Mouse (Mus musculus): ENCODE data around the gene Dhrs11.

The Dhrs11 gene

DNA sequence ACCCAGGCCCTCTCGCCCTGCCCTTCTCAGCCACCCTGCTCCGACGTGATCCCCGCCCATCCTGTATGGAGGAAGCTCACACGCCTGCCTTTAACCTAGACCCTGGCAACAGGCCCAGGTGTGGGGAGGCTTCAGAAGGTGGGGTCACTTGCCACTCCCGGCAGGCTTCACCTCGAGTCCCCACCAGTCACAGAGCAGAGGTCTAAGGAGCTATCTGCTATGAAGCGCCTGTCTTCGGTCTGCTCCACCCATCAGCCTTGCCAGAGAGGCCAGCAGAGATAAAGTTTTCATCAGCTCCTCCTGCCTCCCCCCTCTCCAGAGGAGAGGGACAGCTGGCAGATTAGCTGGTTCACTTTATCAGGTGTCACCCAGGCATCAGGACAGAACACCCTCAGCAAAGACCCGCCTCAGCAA lies 5.3 kb downstream of the Dhrs11 start:
- no peak for DNase-seq (ENCODE audit: low spot score in 2 of 2)

DNA sequence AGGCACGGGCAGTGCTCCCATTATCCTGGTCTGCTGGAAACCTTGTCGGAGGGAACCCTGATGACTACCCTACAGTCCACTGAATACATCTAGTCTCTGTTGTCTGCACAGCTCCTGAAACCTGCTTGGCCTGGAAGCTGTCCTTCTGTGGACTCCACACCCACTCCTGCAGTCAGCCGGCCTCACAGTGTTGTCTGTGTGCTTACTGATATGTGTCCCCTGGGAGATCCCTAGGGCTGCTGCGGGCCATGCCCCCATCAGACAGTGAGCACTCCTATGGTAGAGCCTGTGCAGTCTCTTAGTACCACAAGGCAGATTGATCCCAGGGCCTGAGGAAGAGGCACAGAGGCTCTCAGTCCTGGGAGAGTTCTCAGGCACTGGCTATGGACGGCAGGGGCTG lies 6.3 kb downstream of the Dhrs11 start:
- DNase-seq (ENCODE audit: low spot score in 2 of 2): no peak

DNA sequence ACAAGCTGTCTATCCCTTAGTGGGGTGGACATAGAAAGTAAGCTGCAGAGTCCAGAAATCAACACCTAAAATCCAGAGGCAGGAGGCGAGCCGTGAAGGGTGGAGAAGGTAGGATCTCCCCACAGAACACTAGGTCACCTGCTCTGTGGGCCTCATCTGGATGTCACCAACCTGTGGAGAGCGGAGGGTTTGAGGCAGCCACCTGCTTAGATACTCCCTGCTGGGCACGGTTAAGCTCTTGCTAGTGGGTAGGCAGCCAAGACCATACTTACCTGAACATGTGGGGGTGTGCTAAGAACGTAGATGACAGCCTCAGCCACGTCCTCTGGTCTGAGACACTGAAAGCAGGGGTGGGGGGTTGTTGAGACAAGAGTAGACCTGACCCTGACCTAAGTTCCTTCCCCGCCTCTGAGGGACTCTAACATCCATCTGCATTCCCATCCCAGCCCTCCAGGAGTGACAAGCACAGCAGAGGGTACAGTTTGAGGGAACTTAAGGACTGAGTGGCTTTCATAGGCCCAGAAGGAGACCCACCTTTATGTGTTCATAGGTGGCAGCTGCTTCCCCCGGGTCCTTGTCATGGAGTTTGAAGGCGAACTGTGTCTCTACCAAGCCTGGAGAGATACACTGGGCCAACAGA lies 7.5 kb downstream of the Dhrs11 start:
- no peak for DNase-seq (ENCODE audit: low spot score in 2 of 2)

DNA sequence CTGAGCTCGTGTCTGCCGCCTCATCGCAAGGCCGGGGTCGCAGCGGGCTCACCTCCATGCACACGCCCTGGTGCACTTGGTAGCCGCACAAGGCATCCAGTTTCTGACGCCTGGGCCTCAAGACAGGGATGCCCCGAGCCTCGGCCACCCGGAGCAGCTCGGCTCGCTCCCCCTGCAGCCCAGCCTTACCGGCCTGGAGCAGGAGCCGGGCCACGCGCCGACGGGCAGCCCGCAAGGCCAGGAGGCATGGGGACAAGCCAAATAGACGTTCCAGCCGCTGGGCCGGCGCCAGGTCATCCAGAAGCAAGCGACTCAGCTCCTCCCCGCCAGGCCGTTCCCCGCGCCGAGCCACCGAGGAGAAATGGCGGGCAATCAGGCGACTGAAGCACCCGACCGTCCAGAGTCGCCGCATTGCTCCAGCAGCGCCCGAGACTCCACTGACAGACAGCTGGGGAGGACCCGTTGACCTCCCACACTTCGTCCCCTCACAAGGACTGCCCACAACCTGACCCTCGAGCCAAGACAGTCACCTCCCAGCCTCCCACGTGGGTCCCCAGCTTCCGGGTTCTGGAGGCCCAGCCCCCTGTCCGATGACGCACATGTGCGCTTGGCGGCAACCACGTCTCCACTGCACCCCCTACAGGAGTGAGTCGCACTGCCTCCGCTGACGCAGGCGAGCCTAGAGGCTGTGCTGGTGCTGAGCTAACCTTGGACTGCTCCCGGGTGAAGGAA lies 9.7 kb downstream of the Dhrs11 start, which contains the start of gene Mrm1:
TSS of gene Mrm1 (minus strand) at position 555 of the 732 bp plus-strand sequence.
- DNase-seq (ENCODE audit: low spot score in 2 of 2): peak; percentile 92 to 94

DNA sequence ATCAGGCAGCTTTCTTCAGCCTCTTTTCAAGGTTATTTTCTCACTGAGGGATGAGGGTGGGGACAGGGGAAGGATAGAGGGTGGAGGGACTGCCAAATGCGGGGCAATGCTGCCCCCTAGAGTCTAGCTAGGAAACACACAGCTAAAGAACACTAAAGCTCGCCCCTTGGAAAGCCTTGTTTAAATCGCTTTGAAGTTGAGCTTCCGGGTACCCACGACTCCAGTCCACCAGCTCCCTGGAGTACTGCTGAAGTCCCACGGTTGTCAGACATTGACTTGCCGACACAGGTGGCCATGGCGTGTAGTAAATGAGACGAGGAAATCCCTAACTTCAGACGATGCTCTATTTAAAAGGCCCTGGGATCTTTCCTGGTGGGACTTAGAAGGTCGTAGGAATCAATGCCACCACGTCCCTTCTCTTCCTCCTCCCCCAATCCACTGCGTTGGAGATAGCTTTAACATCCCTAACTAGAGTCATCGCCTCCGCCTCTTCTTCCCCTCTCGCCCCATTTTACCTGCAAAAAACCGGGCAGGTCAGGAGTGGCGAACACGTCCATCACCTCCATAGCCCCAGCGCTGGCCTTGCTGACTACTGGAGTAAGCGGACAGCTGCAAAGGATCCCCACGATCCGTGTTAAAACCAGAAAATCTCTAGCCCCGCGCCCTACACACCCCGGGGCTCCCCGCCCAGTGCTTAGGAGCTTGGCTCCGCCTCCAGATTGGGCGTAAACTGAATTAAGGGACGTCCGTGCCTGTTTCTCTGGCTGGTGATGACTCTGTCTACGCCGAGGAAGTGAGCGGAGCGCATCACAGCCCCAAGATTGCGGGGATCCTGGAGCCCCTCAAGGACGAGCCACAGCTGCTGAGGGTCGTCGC lies 10.5 kb downstream of the Dhrs11 start:
- peak; percentile 79 to 82 for DNase-seq (ENCODE audit: low spot score in 2 of 2)

DNA sequence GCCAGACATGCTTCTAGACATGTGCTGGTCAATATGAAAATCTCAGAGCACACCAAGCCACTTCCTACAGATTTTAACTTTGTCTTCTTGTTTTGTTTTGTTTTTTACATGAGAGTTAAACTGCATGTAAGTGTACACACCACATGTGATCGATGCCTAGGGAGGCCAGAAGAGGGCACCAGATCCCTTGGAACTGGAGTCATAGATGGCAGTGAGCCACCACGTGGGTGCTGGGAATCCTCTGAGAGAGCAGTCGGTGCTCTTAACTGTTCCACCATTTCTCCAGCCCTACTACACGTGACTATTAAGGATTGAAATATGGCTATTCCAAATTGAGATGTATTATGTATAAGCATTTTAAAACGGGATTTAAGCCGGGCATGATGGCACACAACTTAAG lies 11.4 kb downstream of the Dhrs11 start:
- DNase-seq (ENCODE audit: low spot score in 2 of 2): no peak

DNA sequence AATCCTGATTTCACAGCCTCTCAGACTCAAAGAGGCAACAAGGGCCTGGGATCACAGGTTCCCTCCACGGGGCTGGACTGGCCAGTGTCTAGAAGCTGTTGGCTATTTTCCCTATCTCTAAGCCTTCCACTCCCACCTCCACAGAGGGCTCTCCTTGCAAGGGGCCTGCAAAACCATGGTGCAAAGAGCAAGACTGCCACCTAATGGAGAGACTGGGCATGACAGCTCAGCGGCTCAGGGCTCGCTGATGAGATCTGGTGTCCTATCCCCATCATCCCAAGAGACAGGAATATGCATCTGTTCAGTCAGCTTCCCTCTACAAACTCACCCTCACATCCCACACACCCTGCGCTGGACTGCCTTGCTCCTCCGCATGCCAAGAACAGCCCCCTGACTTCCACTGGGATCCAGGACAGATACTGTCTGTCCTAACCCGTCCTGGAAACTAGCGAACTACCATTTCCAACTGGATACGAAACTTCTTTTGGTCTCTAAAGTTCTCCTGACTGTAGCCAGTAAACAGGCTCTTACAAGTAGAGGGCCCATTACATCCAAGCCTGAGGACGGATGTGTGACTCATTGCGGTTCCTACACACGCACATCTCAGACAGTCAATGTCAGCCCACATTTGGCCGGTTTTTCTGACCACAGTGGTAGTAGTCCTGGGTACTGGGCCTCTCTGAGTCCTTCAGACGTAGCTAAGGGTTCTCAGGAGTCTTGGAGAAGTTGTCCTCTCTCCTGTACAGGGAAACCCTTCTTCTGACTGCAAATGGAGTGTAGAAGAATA lies 14.9 kb downstream of the Dhrs11 start:
- peak; percentile 41 to 48 for DNase-seq (ENCODE audit: low spot score in 2 of 2)

DNA sequence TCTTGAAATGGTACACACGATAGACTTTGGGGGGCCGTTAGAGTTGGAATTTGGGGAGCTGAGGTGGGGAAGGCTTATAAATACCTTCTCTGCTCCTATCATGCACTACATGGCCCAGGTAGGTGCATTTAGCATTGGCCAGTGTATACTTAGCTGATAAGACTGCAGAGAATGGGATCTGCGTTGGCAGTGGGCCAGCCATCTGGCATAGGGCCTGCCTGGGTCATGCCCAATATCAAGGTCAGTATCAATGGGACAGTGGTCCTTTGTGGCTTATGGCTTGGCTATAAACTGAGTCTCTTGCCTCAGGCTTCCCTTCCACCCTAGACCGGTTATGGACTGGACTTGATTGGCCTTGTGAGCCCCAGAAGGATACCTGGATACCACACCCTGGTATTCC lies 24.4 kb downstream of the Dhrs11 start:
- no peak for DNase-seq (ENCODE audit: low spot score in 2 of 2)

DNA sequence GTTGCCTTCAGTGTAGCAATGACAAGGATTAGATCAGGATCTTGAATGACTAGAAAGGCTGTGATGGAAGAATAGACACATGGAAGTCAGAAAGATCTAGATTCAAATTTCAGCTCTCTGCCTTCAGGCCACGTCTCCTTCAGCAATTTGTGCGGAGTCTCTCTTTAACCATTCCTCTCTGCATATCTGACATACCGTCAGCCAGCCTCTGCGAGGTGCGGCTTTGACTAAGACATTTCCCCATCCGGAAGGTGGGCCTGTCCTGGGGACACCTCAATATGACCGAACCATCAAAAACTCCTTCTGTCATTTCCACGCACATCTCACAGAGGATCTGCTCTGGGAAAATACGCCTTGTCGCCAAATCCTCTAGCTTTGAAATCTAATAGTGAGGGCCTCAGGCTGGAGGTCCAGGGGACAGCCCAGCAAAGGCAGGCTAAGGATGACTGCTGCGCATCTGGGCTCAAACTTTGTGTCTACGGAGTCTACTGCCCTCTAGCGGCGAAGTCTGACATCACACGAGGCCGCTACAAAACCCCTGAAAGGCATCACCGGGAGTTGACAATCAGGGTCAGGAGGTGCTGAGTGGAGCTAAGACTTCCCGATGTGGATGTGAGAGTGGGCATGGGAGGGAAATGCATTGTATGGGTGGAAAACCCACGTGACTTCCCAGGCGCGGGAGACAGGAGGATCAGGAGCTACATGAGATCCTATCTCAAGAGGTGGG lies 31.0 kb downstream of the Dhrs11 start:
- peak; percentile 47 to 62 for DNase-seq (ENCODE audit: low spot score in 2 of 2)

DNA sequence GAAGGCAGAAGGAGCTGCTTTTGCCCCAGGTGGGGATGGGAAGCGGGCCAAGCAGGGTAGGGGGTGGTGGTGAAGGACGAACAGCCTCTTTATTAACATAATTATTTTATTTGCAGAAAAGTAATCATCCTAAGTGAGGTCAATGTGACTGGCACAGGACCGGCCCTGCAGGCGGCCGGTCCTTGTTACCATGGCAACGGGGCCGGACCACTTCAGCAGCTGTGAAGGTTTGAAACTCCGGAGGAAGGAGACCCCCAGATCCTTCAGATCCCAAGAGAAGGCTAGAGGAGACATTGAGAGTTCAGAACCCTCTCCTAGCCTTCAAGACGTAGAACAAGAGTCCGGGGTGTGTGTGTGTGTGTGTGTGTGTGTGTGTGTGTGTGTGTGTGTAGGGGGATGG lies 31.8 kb downstream of the Dhrs11 start:
- no peak for DNase-seq (ENCODE audit: low spot score in 2 of 2)

DNA sequence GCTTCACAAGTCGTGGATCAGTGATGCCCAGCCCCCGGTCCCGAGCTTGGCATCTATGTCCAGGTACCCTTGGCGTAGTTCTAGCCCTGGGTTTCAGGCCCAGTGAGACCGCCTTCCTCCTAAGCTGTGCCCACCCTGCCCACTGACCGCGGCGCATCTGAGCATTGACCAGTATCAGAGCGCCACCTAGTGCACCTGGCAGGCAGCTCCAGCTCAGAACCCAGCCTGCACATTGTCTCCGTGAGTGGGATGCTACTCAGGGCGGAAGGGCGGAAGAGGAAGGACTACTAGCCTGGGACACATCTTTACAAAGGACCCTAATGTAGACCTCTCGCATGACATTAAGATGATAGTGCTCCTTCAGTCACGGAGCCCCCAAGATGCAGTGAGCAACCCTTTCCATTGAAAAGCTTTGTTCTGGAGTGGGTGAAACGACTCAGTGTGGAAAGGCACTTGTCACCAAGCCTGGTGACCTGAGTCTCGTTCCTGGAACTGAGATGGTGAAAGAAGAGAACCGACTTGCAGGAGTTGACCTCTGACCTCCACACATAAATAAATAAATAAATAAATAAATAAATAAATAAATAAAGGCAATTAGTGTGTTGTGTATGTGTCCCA lies 34.2 kb downstream of the Dhrs11 start:
- peak; percentile 30 to 38 for DNase-seq (ENCODE audit: low spot score in 2 of 2)

DNA sequence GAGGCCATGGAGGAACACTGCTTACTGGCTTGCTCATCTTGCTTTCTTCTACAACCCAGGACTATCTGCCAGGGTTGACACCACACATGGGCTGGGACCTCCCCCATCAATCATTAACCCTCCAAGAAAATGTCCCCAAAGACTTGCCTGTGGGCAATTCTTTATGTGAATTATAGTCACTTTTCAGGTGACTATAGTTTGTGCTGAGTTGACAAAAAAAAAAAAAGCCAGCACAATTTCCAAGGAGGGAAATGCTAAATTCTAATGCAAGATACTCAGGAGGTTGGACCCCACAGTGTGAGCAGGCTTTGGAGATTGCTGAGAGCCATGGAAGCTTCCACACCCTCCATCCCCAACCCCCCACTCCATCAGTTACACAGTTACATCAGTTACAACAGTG lies 35.2 kb downstream of the Dhrs11 start:
- no peak for DNase-seq (ENCODE audit: low spot score in 2 of 2)

DNA sequence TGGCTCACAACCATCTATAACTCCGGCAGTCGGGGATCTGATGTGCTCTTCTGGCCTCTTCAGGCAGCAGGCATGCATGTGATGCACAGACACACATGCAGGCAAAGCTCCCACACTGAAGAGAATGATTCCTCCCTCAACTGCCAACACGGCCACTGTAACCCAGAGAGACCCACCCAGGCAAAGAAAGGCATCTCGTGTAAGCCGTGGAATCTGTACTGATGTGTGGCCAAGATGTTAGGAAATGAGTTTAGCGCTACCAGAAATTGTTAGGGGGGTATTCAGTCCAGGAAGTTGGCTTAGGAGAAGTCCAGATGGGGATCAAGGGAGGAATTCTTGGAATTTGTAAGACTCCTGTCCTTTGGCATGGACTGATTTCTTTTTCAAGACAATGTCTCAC lies 38.4 kb downstream of the Dhrs11 start:
- no peak for DNase-seq (ENCODE audit: low spot score in 2 of 2)

DNA sequence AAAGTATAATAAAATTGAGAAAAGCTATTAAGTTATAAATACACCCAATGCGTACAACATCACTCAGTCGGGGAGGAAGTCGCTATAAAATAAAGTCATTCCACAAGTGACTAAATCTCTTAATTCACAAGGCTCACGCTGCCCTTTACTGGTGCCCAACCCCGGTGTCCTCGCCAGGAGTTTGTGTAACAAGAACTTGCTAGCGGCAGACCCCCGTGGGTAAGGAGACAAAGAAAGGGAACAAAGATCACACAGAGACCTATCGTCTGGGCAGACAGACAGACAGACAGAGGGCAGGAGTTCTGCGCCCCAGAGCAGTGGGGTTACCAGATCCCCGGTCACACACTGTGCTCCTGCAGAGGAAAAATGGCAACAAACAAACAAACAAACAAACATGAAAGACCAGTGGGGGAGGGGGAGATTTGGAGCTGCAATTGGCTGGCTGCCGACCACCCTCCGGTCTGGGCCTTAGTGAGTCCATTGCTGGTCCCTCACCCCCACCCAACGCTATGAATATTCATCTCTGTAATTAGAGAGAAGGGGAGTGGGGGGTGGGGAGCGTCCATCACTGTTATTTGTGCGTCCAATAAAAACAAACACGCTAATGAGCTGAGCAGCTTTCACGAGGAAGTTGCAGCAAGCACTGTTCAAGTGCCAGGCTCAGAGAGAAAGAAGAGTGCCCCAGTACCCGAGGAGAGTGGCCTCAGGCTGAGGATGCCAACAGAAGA lies 48.5 kb downstream of the Dhrs11 start:
- no peak for DNase-seq (ENCODE audit: low spot score in 2 of 2)

DNA sequence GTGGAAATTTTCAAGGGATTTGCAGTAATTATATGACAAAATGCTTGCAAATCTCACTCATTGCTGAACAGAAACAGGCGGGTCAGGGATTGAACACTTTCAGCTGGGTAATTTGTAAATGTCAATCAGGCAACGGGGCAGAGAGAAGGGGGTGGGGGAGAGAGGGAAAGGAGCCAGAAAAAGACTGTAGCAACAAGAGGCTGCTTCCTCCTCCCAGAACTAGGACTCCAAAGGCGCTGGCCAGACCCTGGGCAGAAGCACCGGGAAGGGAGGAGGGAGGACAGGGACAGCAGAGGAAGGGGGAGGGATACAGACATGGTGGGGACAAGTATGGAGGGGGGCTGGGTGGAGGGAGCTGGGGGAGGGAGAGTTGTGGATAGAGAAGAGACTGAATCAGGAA lies 53.2 kb downstream of the Dhrs11 start:
- DNase-seq (ENCODE audit: low spot score in 2 of 2): no peak

DNA sequence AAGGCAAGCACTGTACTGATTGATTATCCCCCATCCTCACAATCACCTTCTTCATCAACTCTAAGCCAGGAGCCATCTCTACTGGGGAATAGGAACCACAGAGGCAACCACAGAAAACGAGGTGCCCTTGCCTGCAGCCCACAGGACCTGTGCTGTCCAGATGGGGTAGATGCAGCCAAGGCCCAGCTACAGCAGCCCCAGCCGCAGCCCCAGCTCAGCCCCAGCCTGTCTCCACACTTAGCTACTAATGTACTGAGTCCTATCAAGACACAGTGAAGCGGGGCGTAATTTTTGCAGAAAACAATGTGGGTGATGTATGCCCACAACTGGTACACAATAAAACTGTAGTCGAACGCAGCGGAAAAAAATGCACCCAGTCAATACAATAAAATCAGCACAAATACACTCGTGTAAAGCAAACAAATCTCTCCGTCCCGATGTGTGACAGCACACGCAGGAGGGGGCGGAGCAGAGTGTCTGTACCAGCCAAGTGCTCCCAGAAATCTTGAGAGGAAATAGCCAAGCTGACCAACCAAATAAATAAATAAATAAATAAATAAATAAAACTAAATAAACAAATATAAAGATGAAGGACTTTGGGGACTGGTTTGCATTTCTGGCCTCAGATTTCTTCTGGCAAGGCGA lies 53.8 kb downstream of the Dhrs11 start:
- no peak for DNase-seq (ENCODE audit: low spot score in 2 of 2)

Measured in urinary bladder, postnatal 36 days (tissue).